Mouse (Mus musculus) left cerebral cortex, adult 11 months (tissue): ENCODE data around the gene E330034G19Rik.
"Not testable (repeated sequence)": the region's sequence is repeated elsewhere in the genome, so short reads cannot be mapped to it uniquely, and the experiment has no call there.

Experiments used
- DNase-seq: peaks from one replicate; pipeline ENCODE4 v3.0.0; 2022; ENCODE audit warnings: low spot score

Gene E330034G19Rik

GRCm38 (mm10) chr14:24292914-24293313 lies at the start of gene E330034G19Rik:
Gene E330034G19Rik, plus strand, starts transcription at chr14:24293214.
- DNase-seq: no peak

DNA sequence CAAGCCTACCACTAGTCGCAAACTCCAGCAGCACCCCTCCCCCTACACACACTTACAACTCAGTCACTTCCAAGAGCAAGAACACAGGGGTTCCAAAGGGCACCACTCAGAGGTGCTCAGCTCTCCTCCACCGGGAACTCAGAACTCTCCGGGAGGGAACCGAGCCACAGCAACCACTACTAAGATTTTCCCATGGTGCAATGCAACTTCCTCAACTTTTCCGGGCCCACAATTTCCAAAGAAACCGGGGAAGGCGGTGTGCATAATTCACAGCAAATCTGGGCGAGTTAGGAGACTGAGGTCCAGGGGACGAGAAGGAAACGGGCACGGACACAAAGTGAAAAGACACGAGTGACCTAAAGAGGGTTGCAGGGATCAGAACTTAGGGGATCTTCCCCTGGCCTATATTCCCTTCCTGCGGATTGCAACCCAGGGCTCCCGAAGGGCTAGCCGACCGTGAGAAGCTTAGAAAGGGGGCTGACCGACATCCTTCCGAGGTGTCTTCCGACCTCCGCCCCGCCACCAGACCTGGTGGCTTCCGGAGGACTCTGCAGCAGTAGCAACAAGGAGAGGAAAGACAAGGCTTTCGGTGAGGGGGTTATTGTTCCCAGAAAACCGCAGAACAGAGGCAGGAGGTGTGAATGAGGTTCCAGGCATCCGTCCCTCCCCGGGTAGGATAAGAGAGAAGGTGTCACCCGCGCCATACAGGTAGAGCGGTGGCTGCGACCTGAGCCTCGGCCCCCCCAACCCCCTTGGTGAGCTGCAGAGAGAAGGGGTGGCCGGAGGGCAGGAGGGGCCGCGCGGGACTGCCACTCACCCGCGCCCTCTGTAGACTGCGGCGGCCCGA lies 48.5 kb upstream of the E330034G19Rik start:
- no peak for DNase-seq

DNA sequence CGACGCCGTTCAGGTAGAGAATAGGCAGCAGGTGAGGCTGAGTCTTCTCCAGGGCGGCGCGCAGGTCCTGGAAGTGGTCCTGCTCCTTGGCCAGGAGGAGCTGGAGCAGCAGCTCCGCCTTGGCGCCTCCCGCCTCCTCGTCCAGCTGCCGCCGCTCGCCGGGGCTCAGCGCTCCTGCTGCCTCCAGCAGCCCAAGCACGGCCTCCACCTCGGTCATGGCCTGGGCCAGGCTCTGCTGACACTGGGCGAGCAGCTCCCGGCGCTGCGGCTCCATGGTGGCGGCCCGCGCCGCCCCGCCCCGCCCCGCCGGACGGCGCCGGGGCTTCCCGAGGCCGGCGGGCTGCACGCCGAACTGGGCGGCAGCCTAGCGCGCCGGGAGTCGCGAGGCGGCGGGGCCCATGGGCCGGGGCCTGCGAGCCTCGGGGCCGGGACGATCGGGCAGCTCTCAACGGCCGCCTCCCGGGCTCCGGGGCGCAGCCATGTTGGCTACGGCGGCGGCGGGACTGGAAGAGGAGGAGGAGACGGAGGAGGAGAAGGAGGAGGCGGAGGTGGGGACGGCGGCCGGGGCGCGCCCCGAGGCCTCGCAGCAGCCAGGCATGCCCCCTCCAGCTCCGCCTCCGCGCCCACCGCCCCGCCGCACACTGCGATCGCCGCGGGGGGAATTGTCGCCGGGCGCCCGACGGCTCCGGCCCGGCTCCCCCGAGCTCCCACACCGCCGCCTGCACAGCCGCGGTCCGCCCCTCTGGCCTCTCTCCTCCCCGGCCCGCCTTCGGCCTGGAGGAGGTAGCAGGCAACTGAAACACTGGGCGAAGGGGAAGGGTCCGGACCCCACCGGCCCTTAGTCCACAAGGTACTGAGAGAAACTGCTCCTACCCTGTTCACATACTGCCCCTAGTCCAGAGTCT lies 47.6 kb upstream of the E330034G19Rik start, which contains the start of gene Dlg5:
TSS of gene Dlg5 (minus strand) at position 744 of the 905 bp plus-strand sequence.
- DNase-seq: no peak

DNA sequence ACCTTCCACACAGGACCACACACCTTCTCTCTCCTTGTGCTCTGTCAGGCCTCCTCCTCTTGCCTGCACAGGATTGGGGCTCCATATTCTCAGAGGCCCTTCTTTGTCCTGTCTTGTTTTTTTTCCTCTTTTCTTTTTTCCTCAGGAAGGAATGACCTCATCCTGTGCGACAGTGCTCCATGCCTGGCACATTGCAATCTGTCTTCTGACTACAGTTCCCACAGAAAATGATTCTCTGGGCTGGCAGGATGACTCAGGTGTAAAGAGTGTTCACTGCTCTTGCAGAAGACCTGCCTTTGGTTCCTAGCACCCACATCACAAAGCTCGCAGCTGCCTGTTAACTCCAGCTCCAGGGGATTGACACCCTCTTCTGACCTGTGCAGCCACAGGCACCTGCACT lies 43.1 kb upstream of the E330034G19Rik start:
- DNase-seq: no peak

DNA sequence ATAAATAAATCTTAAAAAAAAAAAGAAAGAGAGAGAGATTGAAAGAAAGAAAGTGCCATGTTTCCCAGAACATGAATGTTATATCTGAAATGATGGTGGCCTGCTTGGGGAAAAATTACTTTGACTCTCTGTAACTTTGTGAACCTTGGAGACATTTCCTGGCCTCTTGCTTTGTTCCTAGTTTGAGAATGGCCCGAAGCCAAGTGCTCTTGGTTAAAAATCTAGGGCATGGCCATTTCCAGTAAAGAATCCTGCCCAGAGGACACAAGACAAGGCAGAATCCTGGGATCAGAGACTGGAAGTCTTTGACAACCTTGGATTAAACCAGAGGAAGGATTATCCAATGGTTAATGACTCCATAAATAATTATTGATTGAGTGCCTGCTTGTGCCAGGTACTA lies 41.7 kb upstream of the E330034G19Rik start:
- no peak for DNase-seq

- DNase-seq: no peak
These were observed 39.3 kb upstream of the E330034G19Rik start for GRCm38 (mm10) chr14:24253611-24254202.

DNA sequence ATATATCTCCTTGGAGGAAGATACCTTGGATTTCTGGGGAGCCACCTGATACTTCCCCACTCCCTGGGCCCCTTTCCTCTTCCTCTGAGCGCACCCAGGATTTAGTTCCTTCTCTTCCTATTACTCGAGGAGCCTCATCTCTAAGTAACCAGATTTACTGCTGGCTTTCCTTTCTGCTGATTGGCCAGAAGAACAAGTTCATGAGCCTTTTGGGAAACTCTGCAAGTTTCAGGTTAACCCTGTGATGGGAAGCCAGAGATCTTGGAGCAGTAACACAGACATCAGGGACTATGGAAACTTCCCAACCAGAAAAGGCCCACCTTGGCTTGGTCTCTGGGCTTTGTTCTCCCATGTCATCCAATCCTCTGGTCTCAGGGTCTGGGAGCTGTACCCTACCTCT lies 37.1 kb upstream of the E330034G19Rik start:
- DNase-seq: no peak

GRCm38 (mm10) chr14:24260391-24260790 lies 32.6 kb upstream of the E330034G19Rik start:
- DNase-seq: no peak

GRCm38 (mm10) chr14:24262382-24262781 lies 30.6 kb upstream of the E330034G19Rik start:
- no peak for DNase-seq

DNA sequence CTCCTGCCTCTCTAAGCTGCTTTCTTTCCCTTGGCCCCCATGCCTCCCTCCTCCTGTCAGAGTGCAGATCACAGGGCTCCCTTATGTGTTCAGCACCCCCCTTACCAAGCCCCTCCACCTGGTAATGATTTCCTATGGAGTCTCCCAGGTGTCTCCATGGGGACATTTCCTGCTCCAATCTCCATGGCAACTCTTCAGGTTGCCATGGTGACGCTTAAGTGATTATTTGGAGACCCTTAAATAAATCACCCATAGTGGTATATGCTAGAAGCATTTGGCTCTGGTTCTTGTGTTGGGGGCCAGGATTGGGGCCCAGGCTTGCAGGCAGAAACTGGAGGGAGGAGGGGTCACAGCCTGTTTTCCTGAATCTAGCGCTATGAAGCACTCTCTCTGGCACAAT lies 30.1 kb upstream of the E330034G19Rik start:
- no peak for DNase-seq

DNA sequence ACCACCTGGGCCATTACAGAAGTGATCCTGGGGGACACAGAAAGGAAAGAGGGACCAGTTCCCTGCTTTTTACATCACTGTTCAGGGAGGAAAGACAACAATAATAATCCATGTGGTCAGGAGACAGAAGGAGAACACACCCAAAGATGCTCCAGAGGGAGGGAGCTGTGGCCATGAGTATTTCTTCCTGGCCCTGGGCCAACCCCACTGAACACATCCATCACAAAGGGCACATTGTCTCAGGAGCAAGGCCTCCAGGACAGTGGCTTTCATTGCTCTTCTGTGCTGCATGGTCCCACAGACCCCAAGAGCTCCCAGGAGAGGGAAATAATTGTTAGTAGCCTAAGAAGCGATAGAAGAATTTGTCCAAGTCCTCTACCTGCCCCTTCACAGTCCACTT lies 23.4 kb upstream of the E330034G19Rik start:
- no peak for DNase-seq

DNA sequence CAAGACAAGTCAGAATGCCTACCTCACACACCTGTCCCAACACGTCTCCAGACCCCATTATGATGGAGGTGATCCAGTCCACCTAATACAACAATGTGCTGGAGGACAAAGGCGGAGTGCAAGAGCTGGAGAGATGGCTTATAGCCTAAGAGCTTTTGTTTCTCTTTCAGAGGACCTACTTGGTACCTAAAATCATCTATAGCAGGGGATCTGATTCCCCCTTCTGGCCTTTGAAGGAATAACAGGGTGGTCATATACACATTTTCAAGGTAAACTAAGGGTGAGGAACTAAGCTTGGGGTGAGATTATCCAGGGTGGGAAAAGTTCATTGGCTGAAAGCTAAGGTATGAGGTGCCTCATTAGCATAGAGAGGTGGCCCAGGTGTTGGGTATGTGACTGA lies 19.4 kb upstream of the E330034G19Rik start:
- peak; percentile 27 for DNase-seq

DNA sequence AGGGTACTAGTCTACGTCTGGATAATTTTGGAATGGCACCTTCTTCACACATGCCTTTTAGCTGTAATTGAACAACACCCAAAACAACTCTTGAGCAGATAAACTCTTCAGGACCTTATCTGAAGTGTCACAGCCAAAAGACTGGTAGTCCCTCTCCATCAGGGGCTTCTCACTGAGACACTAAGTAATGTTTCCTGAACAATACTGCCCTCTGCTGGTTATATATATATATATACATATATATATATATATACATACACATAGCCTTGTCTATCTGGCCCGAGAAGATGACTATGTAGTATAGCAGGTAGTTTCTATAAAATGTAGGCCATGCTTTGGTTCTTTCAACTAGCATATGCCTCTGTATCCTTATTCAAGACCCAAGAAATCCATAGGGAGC lies 17.5 kb upstream of the E330034G19Rik start:
- no peak for DNase-seq

DNA sequence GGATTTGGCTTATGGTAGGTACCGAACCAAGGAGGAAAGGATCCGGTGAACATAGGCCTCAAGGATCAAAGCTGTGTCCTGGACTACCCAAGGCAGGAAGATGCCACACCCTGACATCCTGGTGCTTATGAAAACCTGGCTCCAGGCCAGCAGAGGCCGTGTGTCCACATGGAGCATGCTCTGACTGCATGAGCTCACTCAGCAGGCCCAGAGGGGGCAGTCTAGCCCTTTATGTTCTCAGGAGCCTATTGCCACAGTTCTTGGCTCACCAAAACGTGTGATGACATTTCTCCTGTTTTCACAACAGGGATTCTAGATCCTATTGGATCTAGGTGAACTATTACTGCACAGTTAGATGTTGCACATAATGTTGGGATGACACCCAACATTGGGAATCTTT lies 11.7 kb upstream of the E330034G19Rik start:
- no peak for DNase-seq

DNA sequence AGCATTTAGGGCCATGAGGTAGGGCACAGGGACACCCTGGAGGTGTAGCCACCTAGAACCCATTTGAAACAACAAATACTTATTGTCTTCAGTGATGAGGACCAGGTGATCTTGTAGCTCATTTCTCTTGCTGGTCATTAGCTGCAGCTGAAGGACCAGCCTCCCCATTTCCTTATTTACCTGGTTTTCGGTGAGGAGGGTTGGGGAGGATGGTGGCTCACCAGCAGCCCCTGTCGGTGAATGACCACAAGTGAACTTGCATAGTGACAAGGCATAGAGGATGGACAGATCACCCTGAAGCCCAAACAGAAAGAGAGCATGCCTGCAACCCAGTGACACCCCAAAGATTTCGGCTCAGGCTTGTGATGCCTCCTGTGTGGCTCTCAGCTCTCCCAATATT lies 10.7 kb upstream of the E330034G19Rik start:
- no peak for DNase-seq

DNA sequence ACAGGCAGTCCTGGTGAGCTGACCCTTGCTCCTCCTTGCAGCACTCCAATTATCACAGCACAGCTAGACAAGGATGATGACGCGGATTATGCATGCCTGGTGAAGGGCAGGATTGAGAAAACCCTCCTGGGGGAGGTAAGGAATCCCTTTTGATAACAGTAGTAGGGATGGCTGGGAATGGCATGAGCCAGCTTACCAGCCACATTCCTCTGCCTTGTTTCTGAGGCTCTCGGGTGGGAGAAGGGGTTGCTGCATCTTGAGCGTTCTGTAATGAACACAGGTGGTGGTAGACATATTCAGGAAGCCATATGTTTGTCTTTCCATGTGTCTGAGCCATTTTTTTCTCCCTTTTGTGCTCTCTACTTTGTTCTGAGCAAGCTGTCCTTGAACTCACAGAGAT lies 6.9 kb upstream of the E330034G19Rik start:
- DNase-seq: no peak

DNA sequence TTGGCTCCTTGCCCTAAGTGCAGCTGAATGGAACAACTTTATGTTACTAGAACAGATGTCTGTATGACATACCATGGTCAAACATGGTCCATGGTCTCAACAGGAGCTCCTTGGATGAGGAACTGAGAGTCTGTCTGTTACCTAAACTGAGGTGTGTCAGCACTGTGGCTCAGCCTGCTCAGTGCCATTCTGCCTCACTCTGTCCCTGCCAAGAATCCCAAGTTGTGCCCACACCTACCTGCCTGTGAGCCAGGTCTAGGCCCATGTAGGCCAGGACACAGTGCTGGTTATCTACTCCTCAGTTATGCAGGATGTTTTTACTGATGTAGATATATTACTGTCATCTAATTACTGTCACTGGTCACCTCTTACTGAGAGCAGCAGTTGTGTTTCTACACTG lies 2.3 kb upstream of the E330034G19Rik start:
- no peak for DNase-seq

DNA sequence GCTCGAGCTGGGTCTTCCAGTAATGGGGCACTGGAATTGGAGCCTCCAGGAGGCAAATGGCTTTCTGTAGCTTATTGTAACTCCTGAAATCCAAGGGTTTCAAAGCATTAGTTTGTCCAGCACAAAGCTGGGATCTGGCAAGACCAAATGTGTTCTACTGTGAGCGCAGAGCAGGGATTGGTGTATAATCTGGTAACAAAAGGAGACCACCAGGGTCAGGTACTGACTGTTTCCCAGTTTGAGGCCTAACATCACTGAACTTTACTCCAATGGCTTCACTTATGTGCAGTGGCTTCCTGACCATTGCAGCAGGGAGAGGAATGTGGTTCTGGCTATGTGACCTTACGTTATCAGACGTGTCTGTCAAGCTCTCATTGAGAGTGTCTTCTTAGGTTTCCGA lies 617 bp downstream of the E330034G19Rik start:
- DNase-seq: no peak

- not testable (repeated sequence) for DNase-seq
These were observed 9.1 kb downstream of the E330034G19Rik start for GRCm38 (mm10) chr14:24302126-24302525.

DNA sequence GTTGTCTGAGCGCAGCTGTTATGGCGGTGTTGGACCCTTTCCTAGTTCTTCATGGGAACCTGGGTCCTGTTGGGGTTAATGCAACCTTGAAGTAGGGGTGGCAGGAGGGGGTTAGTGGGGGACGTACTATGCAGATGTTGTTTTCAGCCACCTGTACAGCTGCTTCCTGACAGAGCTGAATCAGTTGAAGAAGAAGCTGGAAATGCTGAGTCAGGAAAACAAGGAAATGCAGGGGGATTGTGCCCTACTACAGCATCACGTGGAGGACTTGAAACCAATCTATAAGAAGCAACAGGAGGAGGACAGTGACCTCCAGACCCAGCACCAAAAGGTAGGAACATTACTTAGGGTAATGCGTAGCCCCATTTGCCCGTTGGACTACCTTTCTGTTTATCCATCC lies 13.7 kb downstream of the E330034G19Rik start:
- DNase-seq: no peak

DNA sequence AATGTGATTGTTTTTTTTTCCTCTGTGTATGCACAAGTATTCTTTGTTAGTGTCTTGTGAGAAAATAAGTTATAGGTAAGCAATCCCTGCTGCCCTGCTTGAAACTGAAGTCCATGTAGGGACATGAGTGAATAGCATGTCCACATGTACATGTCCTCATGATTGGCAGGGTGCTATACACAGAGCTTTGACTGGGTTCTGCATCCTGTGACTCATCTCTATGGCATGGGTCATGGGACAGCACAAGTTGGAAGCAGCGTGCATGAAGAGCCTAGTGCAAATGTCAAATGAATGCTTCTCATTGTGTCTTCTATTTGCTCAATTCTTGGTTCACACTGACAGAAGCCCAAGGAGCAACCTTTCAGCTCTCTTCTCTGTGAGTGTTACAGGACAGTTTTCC lies 14.1 kb downstream of the E330034G19Rik start:
- DNase-seq: no peak

GRCm38 (mm10) chr14:24311110-24311509 lies 18.1 kb downstream of the E330034G19Rik start:
- DNase-seq: peak; percentile 55

DNA sequence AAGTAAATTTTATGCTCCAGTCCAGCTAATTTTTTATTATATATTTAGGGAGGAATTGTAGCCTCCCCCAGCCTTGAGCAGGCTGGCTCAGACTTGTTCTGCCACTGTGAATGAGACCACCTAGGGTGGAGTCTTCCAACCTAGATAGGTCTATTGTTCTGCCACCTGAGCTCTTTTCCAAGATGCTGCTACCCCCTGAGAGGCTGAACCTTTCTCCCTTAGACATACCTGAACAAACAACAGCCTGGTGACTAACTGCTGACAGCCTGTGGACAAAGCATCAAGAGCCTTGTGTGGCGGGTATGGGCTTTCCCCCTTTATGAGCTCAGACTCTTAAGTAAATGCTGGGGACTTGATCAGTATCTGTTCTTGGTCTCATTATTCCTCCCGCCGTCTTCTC lies 54.0 kb downstream of the E330034G19Rik start:
- DNase-seq: not testable (repeated sequence)
